Mouse (Mus musculus) adrenal gland, postnatal 36 days (tissue): Measurements from ENCODE around the gene Elovl1. TPM values are rescaled to one million over a fixed set of nuclear protein-coding genes. Genes with fewer than 3 reads are reported as not detected.

Experiments
- DNase-seq, 2 experiments: peaks; one replicate each; pipeline ENCODE4 v3.0.0; 2021; ENCODE audit warnings: mixed read lengths in 1 of 2
- long read RNA-seq, 2 experiments: library from polyadenylated mRNA; stranded (forward); transcript quantifications; one replicate each; pipeline ENCODE4 v2.0.0; 2021; ENCODE audit warnings: borderline sequencing depth in 2 of 2
- total RNA-seq, 2 experiments: library from RNA; stranded (reverse); gene quantifications; 2 replicates each; pipeline ENCODE4 v1.2.3; 2021

Elovl1 gene
- total RNA-seq, result 100 to 1,000 TPM in 1 of 2 experiments, 10 to 100 TPM in 1; 91.2 to 115 TPM
- long read RNA-seq, experiment 1, transcript Elovl1-201 (8 exons, 1,811 nt), result major isoform, 116 of 143 reads
- long read RNA-seq, experiment 1, partial matches to known transcripts, result 17 of 143 reads
- long read RNA-seq, experiment 1, other reads (novel, unspliced or antisense), result 9 of 143 reads
- long read RNA-seq, experiment 2, transcript Elovl1-201 (8 exons, 1,811 nt), result major isoform, 37 of 45 reads
- long read RNA-seq, experiment 2, partial matches to known transcripts, result 4 of 45 reads
- long read RNA-seq, experiment 2, other reads (novel, unspliced or antisense), result 1 of 45 reads

- peak; percentile 96 to 97 for DNase-seq
These were observed at the start of gene Elovl1 for GRCm38 (mm10) chr4:118427768-118428451. Elovl1 (plus strand) TSS chr4:118428093.

DNA sequence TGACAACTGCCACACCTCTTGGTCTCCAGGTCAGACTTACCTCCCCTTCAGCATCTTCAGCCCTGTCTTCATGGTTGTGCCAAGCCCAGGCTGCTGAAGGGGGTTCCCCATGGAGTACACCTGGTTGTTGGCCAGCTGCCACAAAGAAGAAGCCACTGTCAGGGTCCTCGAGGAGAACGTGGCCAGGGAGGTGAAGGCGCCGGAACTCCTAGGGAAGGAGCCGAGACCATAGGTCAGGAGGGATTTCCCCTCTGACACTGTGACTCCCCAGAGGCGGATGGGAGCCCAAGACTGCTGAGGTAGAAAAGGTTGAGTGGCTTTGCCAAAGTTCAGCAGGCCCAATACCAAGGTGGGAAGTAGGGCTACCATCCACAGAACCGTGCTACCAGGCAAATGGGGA lies 44.6 kb upstream of the Elovl1 start:
- no peak for DNase-seq

DNA sequence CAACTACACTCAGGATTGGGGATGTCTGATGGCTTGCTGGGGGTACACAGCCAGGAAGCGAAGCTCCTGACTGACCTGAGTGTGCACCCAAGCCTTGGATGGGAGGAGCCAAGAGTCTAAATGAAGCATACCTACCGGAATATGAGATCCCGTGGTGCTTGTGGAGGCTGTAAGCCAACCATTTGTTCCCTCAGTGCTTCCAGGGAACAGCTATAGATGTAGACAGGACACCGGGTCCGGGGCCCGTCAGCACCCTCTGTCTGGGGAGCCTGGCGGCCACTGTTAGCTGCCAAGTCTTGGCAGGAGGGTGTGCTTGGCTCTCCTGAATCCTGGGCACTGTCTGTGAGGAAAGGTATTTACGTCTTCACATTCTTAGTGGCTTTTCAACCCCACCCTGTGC lies 40.6 kb upstream of the Elovl1 start:
- no peak for DNase-seq

- no peak for DNase-seq
These were observed 37.7 kb upstream of the Elovl1 start for GRCm38 (mm10) chr4:118390146-118390545.

GRCm38 (mm10) chr4:118394505-118394904 lies 33.4 kb upstream of the Elovl1 start:
- no peak for DNase-seq

- DNase-seq, result no peak
These were observed 32.6 kb upstream of the Elovl1 start for GRCm38 (mm10) chr4:118395289-118395688.

- DNase-seq, result no peak
These were observed 31.5 kb upstream of the Elovl1 start for GRCm38 (mm10) chr4:118396433-118396832.

DNA sequence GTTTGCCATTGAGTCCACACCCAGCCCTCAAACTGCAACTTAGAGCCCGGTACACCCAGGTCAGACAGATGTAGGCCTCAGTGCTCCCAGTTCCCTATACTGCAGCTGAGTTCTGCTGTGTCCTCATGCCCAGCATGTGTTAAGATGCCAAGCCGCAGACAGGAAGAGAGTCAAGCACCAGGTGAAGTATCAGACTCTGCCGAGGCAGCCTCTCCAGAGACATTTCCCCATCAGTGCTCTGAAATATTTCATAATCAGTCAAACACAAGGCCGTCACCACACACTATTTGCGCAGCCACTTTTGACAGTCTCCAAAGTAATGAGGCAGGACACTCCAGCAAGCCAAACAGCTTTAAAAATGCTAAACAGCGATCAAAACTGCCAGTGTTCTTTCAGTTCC lies 29.5 kb upstream of the Elovl1 start:
- DNase-seq, result peak in 1 of 2 experiments; percentile 17

GRCm38 (mm10) chr4:118401421-118401820 lies 26.5 kb upstream of the Elovl1 start:
- no peak for DNase-seq

GRCm38 (mm10) chr4:118401918-118402317 lies 26.0 kb upstream of the Elovl1 start:
- DNase-seq, result peak; percentile 20 to 24

DNA sequence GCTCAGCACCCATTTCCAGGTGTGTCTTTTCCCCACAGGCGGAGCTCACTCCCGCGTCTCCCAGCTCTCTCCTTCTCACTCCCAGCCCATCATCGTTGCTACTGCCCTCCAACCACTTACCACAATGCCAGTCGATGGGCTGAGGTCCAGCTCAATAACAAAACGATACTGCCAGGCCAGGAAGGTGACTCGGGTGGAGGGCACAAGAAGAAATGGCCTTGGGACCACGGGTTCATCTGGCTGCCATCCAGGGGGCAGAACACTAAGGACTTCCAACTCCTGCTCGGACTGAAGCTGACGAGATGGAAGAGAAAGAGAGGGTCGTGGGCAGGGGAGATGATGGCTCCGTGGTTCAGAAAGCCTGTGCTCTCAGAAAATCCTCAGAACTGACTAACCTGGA lies 25.2 kb upstream of the Elovl1 start:
- peak; percentile 52 to 66 for DNase-seq

DNA sequence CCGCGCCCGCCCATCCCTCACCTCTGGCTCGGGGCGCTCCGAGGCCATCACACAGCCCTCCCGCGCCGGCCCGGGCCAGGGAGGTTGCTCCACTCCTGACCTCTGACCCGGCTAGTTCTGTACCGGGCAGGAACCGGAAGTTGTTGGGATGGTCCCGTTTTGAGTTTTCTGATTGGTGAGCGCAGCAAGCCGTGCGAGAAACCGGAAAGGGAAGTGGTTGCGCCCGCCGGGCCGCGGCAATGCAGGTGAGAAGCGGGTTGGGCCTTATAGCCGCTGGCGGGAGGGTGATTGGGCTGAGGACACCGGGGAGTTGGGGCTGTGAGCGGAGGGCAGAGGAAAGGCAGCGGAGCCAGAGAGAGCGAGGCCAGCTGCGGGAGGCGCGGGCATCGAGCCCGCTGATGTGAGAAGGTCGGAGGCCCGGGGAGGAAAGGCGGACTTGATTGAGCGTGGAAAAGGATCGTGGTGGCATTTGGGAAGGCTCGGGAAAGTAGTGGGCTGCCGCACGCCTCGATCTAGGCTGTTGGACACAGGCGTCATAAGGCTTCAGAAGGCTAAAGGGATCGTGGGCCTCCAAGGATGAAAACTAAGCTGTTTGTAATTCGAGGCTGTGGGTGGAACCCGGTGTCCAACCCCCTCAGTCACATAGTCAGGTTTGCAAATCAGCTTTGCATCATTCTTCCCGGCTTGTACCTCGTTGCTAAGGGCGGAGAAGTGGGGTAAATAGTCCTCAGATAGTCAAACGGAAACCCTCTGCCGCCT lies 18.6 kb upstream of the Elovl1 start, which contains the start of the genes Szt2 and Med8:
Szt2 (minus strand) TSS at position 132 of the 759 bp plus-strand sequence.
Med8 (plus strand) TSS at position 196 of the 759 bp plus-strand sequence.
- DNase-seq, result peak; percentile 93 to 94

- no peak for DNase-seq
These were observed 17.0 kb upstream of the Elovl1 start for GRCm38 (mm10) chr4:118410871-118411270.

DNA sequence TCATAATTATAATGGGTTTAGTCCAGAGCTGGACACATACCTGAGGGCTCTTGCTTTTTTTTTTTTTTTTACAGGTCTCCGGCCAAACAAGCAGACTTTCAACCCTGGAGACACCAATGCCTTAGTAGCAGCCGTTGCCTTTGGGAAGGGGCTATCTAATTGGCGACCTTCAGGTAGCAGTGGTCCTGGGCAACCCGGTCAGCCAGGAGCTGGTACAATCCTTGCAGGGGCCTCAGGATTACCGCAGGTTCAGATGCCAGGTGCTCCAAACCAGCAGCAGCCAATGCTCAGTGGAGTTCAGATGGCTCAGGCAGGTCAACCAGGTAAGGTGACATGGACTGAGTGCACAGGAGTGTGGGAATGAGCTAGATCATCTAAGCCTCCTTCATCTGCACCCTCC lies 14.3 kb upstream of the Elovl1 start:
- no peak for DNase-seq

- no peak for DNase-seq
These were observed 12.1 kb upstream of the Elovl1 start for GRCm38 (mm10) chr4:118415779-118416178.

GRCm38 (mm10) chr4:118416329-118416728 lies 11.6 kb upstream of the Elovl1 start:
- DNase-seq, result no peak

- DNase-seq, result no peak
These were observed 10.6 kb upstream of the Elovl1 start for GRCm38 (mm10) chr4:118417112-118417797.

DNA sequence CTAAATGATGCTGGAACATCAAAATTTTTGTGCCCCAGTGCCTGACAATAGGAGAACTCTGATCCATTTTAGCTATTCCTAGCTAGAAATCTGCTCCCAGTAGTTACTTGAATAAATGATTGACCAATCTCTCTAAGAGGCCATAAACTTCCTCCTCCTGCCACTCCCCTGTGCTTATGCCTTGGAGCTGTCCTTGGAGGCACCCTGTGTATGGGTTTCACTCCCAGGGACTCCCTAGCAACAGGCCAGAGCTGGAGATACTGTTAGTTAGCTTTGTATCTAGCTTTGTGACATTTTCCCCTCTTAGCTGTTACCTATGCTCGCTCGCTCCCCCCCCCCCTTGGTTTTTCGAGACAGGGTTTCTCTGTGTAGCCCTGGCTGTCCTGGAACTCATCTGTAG lies 6.5 kb upstream of the Elovl1 start:
- DNase-seq, result no peak

DNA sequence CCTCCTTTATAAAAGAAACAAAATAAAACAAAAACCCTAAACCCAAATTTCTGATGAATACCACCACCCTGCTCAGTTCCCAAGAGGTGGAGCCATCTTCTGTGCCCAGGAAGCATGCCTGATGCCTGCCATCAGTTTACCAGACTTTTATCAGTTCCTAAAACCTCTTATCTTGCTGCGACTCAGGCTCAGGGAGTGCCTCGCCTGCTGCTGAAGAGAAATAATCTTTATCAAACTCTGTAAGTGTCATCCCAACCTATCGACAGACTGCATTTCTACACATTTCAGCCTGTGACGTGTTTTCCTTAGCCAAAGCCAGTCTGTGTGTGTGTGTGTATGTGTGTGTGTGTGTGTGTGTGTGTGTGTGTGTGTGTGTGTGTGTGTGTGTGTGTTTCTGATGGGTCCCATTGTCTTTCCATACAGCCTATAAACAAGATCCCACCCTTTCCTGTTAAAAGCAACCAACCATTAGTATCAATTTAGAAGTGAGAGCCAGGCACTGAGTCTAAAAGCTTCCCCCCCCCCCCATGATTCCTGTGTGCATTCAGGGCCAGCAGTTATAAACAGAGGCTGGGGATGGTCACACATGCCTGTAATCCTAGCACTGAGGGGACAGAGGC lies 3.2 kb upstream of the Elovl1 start:
- no peak for DNase-seq

DNA sequence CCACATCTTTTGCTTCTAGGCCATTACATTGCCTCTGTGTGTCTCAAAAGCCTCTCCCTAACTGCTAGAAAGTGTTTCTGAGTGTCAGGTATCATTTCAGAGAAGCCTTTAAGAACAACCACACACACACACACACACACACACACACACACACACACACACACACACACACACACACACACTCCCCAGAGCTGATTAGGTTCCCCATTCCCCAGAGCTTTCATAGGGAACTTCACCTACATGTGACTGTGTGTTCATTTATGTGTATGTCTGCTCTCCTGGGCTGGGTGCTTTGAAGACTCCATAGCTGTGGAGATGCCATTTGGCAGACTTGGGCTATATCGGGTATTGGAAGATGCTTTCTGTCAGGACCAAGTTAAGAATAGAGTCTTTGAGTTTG lies 2.5 kb upstream of the Elovl1 start:
- DNase-seq, result no peak

- DNase-seq, result no peak
These were observed 502 bp upstream of the Elovl1 start for GRCm38 (mm10) chr4:118427415-118427767.
